Mouse (Mus musculus): ENCODE data around the gene Chek1. TPM values are rescaled to one million over a fixed set of nuclear protein-coding genes. Genes with fewer than 3 reads are reported as not detected.

Gene Chek1
- polyA plus RNA-seq, 1 experiment, result 0.44 TPM

GRCm38 (mm10) chr9:36681424-36681823 lies 45.4 kb downstream of the Chek1 start:
- 78% methylated on average over 2 of the region's 2 CpGs for WGBS
- H3K27me3 ChIP-seq (ENCODE audit: control insufficient read depth, insufficient read depth, low read length), result no peaks in the 10 kb centered on the region
- no peak overlapping the region for H3K4me3 ChIP-seq (ENCODE audit: extremely low read depth, insufficient read depth, insufficient read length)
- no peak for TF ChIP-seq POLR2A (IDR thresholded peaks at IDR 0.05; ENCODE audit: low read depth, low read length)
- no peak for TF ChIP-seq CTCF (IDR thresholded peaks at IDR 0.05; ENCODE audit: extremely low read depth, insufficient read depth, insufficient read length, insufficient replicate concordance)
- no peaks in the 10 kb centered on the region for H3K36me3 ChIP-seq (ENCODE audit: control insufficient read depth, insufficient read depth, low read length)
- DNase-seq (ENCODE audit: low read depth in 1 of 2, low spot score in 2 of 2), result no peak
- H3K4me1 ChIP-seq (ENCODE audit: control insufficient read depth, insufficient read depth, insufficient read length), result no peaks in the 10 kb centered on the region
- no peak overlapping the region for H3K27ac ChIP-seq (ENCODE audit: insufficient read depth, low read length)

Other genes starting within 250 kb of the Chek1 start
- gene Gm5615, start 185.1 kb downstream of the Chek1 start, polyA plus RNA-seq (2012; rRNA removed), result not detected in 2 replicates
- not detected in 2 replicates for gene Gm17689, start 144.4 kb downstream of the Chek1 start, polyA plus RNA-seq (2012; rRNA removed)
- not detected in 2 replicates for gene A630095E13Rik, start 83.7 kb downstream of the Chek1 start, polyA plus RNA-seq (2012; rRNA removed)
- not detected in 2 replicates for gene Acrv1, start 33.8 kb downstream of the Chek1 start, polyA plus RNA-seq (2012; rRNA removed)
- 91.7 and 110 TPM in 2 replicates for gene Stt3a, start 40.6 kb upstream of the Chek1 start, polyA plus RNA-seq (2012; rRNA removed)
- gene Ei24, start 70.3 kb upstream of the Chek1 start, polyA plus RNA-seq (2012; rRNA removed), result 20.2 and 29.8 TPM in 2 replicates
- gene Fez1, start 94.8 kb upstream of the Chek1 start, polyA plus RNA-seq (2012; rRNA removed), result 0.19 and 0.20 TPM in 2 replicates

Measured in spleen, adult 2 months (tissue).